Comparison of ENCODE assay signal across 7 mouse cellular contexts in genomic region chr7:48908521-48909341, GRCm38 (mm10). TPM values are rescaled to one million over a fixed set of nuclear protein-coding genes. Genes with fewer than 3 reads are reported as not detected.
DNase-seq lines count a peak whose midpoint lies in the region; ATAC-seq and TF ChIP-seq lines count a peak whose summit lies in the region.

Gene Nav2 (plus strand): TSS chr7:48908716.

- DNase-seq in testis, postnatal 10 days (ENCODE audit: low spot score) = no peak
- DNase-seq in liver, postnatal 0 days = peak; percentile 29
- peak; percentile 22 for DNase-seq in thymus, adult 2 months
- DNase-seq in adipocyte (ENCODE audit: low spot score) = no peak

- TF ChIP-seq CTCF in testis, adult 2 months (IDR thresholded peaks at IDR 0.05; ENCODE audit: control insufficient read depth, insufficient read depth, insufficient replicate concordance, low read depth, low read length) = no peak
- TF ChIP-seq CTCF in liver, postnatal 0 days (IDR thresholded peaks at IDR 0.05; ENCODE audit: low read depth) = no peak
- no peak for TF ChIP-seq CTCF in thymus, adult 2 months (IDR thresholded peaks at IDR 0.05; ENCODE audit: borderline replicate concordance, control insufficient read depth, extremely low read depth, insufficient read depth, low read length, poor library complexity)

- H3K9me3 ChIP-seq in forebrain, embryonic 16.5 days (ENCODE audit: control insufficient read depth, low read length) = no peaks in the 10 kb centered on the region
- H3K9me3 ChIP-seq in hindbrain, embryonic 12.5 days (replicated peaks) = no peaks in the 10 kb centered on the region
- H3K9me3 ChIP-seq in liver, postnatal 0 days (ENCODE audit: low read length) = no peaks in the 10 kb centered on the region

- H3K27ac ChIP-seq in testis, adult 2 months (ENCODE audit: control insufficient read depth, insufficient read depth, low read depth, low read length) = no peak within 1 kb of the TSS
- no peak within 1 kb of the TSS for H3K27ac ChIP-seq in forebrain, embryonic 16.5 days (ENCODE audit: low read length)
- no peak within 1 kb of the TSS for H3K27ac ChIP-seq in hindbrain, embryonic 12.5 days
- peak within 1 kb of the TSS; percentile 75 for H3K27ac ChIP-seq in liver, postnatal 0 days (ENCODE audit: low read depth)
- H3K27ac ChIP-seq in thymus, adult 2 months (ENCODE audit: control insufficient read depth, insufficient read depth, low read length) = peak within 1 kb of the TSS; percentile 71

- no peak for TF ChIP-seq POLR2A in testis, adult 2 months (IDR thresholded peaks at IDR 0.05; ENCODE audit: control insufficient read depth, low read depth, low read length)
- no peak for TF ChIP-seq POLR2A in thymus, adult 2 months (IDR thresholded peaks at IDR 0.05; ENCODE audit: control insufficient read depth, extremely low read depth, insufficient read depth, low read length, poor library complexity)

- no peak for ATAC-seq in forebrain, embryonic 16.5 days
- ATAC-seq in hindbrain, embryonic 12.5 days (ENCODE audit: low FRiP score) = no peak
- peak; percentile 65 for ATAC-seq in liver, postnatal 0 days

- H3K4me3 ChIP-seq in testis, adult 2 months (ENCODE audit: control insufficient read depth, low read depth, low read length) = no peak within 1 kb of the TSS
- H3K4me3 ChIP-seq in forebrain, embryonic 16.5 days (replicated peaks; ENCODE audit: low read length) = no peak within 1 kb of the TSS
- no peak within 1 kb of the TSS for H3K4me3 ChIP-seq in hindbrain, embryonic 12.5 days
- no peak within 1 kb of the TSS for H3K4me3 ChIP-seq in liver, postnatal 0 days (ENCODE audit: low read depth, low read length)
- H3K4me3 ChIP-seq in thymus, adult 2 months (ENCODE audit: control insufficient read depth, insufficient read depth, low read length) = no peak within 1 kb of the TSS

- no peaks in the 10 kb centered on the region for H3K36me3 ChIP-seq in testis, adult 2 months (ENCODE audit: control insufficient read depth, insufficient read depth, low read length)
- no peaks in the 10 kb centered on the region for H3K36me3 ChIP-seq in forebrain, embryonic 16.5 days (ENCODE audit: control insufficient read depth, insufficient read depth)
- no peaks in the 10 kb centered on the region for H3K36me3 ChIP-seq in hindbrain, embryonic 12.5 days
- no peaks in the 10 kb centered on the region for H3K36me3 ChIP-seq in liver, postnatal 0 days (replicated peaks; ENCODE audit: insufficient read depth, low read length)
- H3K36me3 ChIP-seq in thymus, adult 2 months (ENCODE audit: control insufficient read depth, insufficient read depth, low read length) = no peaks in the 10 kb centered on the region

- H3K27me3 ChIP-seq in testis, adult 2 months (ENCODE audit: control insufficient read depth, insufficient read depth, low read length) = no peaks in the 10 kb centered on the region
- H3K27me3 ChIP-seq in forebrain, embryonic 16.5 days (replicated peaks; ENCODE audit: control insufficient read depth, insufficient read depth, low read length) = 0 out of 2 replicates have a peak, but pooled peaks cover 2% of the 10 kb centered on the region
- no peaks in the 10 kb centered on the region; the same call in 1 of the 2 replicates for H3K27me3 ChIP-seq in hindbrain, embryonic 12.5 days
- H3K27me3 ChIP-seq in liver, postnatal 0 days (ENCODE audit: insufficient read depth, low read length) = no peaks in the 10 kb centered on the region
- H3K27me3 ChIP-seq in thymus, adult 2 months (ENCODE audit: control insufficient read depth, insufficient read depth, low read length) = no peaks in the 10 kb centered on the region

- no peaks in the 10 kb centered on the region for H3K4me1 ChIP-seq in testis, adult 2 months (ENCODE audit: control insufficient read depth, insufficient read depth, low read length)
- peaks cover 20% of the 10 kb centered on the region for H3K4me1 ChIP-seq in forebrain, embryonic 16.5 days (replicated peaks; ENCODE audit: control insufficient read depth, insufficient read depth, low read length)
- H3K4me1 ChIP-seq in hindbrain, embryonic 12.5 days = peaks cover 9% of the 10 kb centered on the region; the same call in 1 of the 2 replicates
- 0 out of 2 replicates have a peak, but pooled peaks cover 8% of the 10 kb centered on the region for H3K4me1 ChIP-seq in liver, postnatal 0 days (ENCODE audit: insufficient read depth)
- H3K4me1 ChIP-seq in thymus, adult 2 months (replicated peaks; ENCODE audit: control insufficient read depth, insufficient read depth, low read length) = peaks cover 19% of the 10 kb centered on the region

- 0 out of 2 replicates have a peak, but pooled peaks have one; percentile 21 for TF ChIP-seq EP300 in liver, postnatal 0 days (IDR thresholded peaks at IDR 0.05; ENCODE audit: low read depth)

- H3K4me2 ChIP-seq in forebrain, embryonic 16.5 days (ENCODE audit: low read length) = no peak within 1 kb of the TSS
- H3K4me2 ChIP-seq in hindbrain, embryonic 12.5 days (replicated peaks) = no peak within 1 kb of the TSS
- H3K4me2 ChIP-seq in liver, postnatal 0 days (ENCODE audit: low read depth, low read length) = peak within 1 kb of the TSS; percentile 44

- WGBS in forebrain, embryonic 16.5 days = 70% methylated on average over 8 of the region's 8 CpGs
- 73% methylated on average over 8 of the region's 8 CpGs for WGBS in hindbrain, embryonic 12.5 days
- WGBS in liver, postnatal 0 days (ENCODE audit: insufficient replicate concordance) = 19% methylated on average over 8 of the region's 8 CpGs
- WGBS in thymus, adult 2 months = 2% methylated on average over 8 of the region's 8 CpGs

- H3K9ac ChIP-seq in forebrain, embryonic 16.5 days (replicated peaks; ENCODE audit: low read depth, low read length) = no peak within 1 kb of the TSS
- no peak within 1 kb of the TSS for H3K9ac ChIP-seq in hindbrain, embryonic 12.5 days
- H3K9ac ChIP-seq in liver, postnatal 0 days (replicated peaks) = no peak within 1 kb of the TSS

RNA-seq across cellular contexts. Expression of gene Nav2, which starts in this region (rescaled TPM):
- 19.8 and 20.8 TPM in 2 replicates for polyA plus RNA-seq in testis, adult 2 months (2012; rRNA removed)
- 22.0 and 35.2 TPM in 2 replicates for polyA plus RNA-seq in forebrain, embryonic 16.5 days (2015; fragmentation: Nextera tagmentation; extraction: Ambion mirVana)
- polyA plus RNA-seq in hindbrain, embryonic 12.5 days (2016; fragmentation: Nextera tagmentation; extraction: Ambion mirVana) = 24.1 and 25.8 TPM in 2 replicates
- 2.7 and 3.3 TPM in 2 replicates for polyA plus RNA-seq in liver, postnatal 0 days (2015; fragmentation: Nextera tagmentation; extraction: Ambion mirVana)
- 45.3 and 46.2 TPM in 2 replicates for polyA plus RNA-seq in thymus, adult 2 months (2012; rRNA removed)

Comparison
In these comparisons a context has a peak if more than half of its experiments do, and no peak if none do; other contexts are left out.
1. H3K27ac ChIP-seq: peak in liver, postnatal 0 days (single experiment) and thymus, adult 2 months (single experiment); none in testis, adult 2 months (single experiment), forebrain, embryonic 16.5 days (single experiment) and hindbrain, embryonic 12.5 days (single experiment).
2. DNase-seq: peak in liver, postnatal 0 days (single experiment) and thymus, adult 2 months (single experiment); none in testis, postnatal 10 days (single experiment) and adipocyte (single experiment).